Mouse (Mus musculus): ENCODE results near the gene Serpinf2. TPM values are rescaled to one million over a fixed set of nuclear protein-coding genes. Genes with fewer than 3 reads are reported as not detected.
"Not testable (repeated sequence)": the region's sequence is repeated elsewhere in the genome, so short reads cannot be mapped to it uniquely, and the experiment has no call there.

Gene Serpinf2
- polyA plus RNA-seq, 1 experiment from 2014 or later = not detected

- Histone ChIP-seq H3K4me2 (ENCODE audit: low read length) (no peak overlapping the region), H3K9ac (replicated peaks; ENCODE audit: low read length) (no peak overlapping the region), H3K9me3 (ENCODE audit: control insufficient read depth, low read length) (0 out of 2 replicates have a peak, but pooled peaks cover 2% of the 10 kb centered on the region), H3K27me3 (ENCODE audit: control insufficient read depth, insufficient read depth, low read length) (no peaks in the 10 kb centered on the region), H3K27ac (replicated peaks; ENCODE audit: low read depth, low read length) (no peak overlapping the region), H3K4me1 (ENCODE audit: control insufficient read depth, insufficient read depth, low read length) (no peaks in the 10 kb centered on the region), H3K4me3 (replicated peaks; ENCODE audit: low read depth, low read length) (no peak overlapping the region), H3K36me3 (ENCODE audit: control insufficient read depth, insufficient read depth, low read length) (0 out of 2 replicates have a peak, but pooled peaks cover 3% of the 10 kb centered on the region)
- DNase-seq = peak; percentile 84
- ATAC-seq (ENCODE audit: low FRiP score, low TSS enrichment) = peak; percentile 55; the same call in 1 of the 2 replicates
- 60% methylated on average over 5 of the region's 5 CpGs for WGBS
Observed at GRCm38 (mm10) chr11:75402271-75402690, 37.1 kb downstream of the Serpinf2 start.

GRCm38 (mm10) chr11:75400099-75400498 lies 39.3 kb downstream of the Serpinf2 start:
- H3K27ac ChIP-seq (replicated peaks; ENCODE audit: low read depth, low read length) = no peak overlapping the region

GRCm38 (mm10) chr11:75399411-75399841 lies 40.0 kb downstream of the Serpinf2 start:
- H3K9ac ChIP-seq (replicated peaks; ENCODE audit: low read length) = no peak overlapping the region
- WGBS = 87% methylated on average over 11 of the region's 11 CpGs

More at GRCm38 (mm10) chr11:75400099-75400498, 39.3 kb downstream of the Serpinf2 start:
- ATAC-seq (ENCODE audit: low FRiP score, low TSS enrichment) = no peak
- 46% methylated on average over 9 of the region's 9 CpGs for WGBS
- DNase-seq = no peak
- H3K9ac ChIP-seq (replicated peaks; ENCODE audit: low read length) = no peak overlapping the region
- H3K9me3 ChIP-seq (ENCODE audit: control insufficient read depth, low read length) = no peaks in the 10 kb centered on the region
- no peak overlapping the region for H3K4me2 ChIP-seq (ENCODE audit: low read length)
- H3K36me3 ChIP-seq (ENCODE audit: control insufficient read depth, insufficient read depth, low read length) = 0 out of 2 replicates have a peak, but pooled peaks cover 3% of the 10 kb centered on the region
- H3K4me1 ChIP-seq (ENCODE audit: control insufficient read depth, insufficient read depth, low read length) = no peaks in the 10 kb centered on the region
- H3K4me3 ChIP-seq (replicated peaks; ENCODE audit: low read depth, low read length) = no peak overlapping the region
- H3K27me3 ChIP-seq (ENCODE audit: control insufficient read depth, insufficient read depth, low read length) = no peaks in the 10 kb centered on the region

GRCm38 (mm10) chr11:75397452-75397851 lies 41.9 kb downstream of the Serpinf2 start:
- Histone ChIP-seq H3K27me3 (ENCODE audit: control insufficient read depth, insufficient read depth, low read length) (no peaks in the 10 kb centered on the region), H3K4me2 (ENCODE audit: low read length) (no peak overlapping the region), H3K4me3 (replicated peaks; ENCODE audit: low read depth, low read length) (no peak overlapping the region), H3K9me3 (ENCODE audit: control insufficient read depth, low read length) (no peaks in the 10 kb centered on the region), H3K9ac (replicated peaks; ENCODE audit: low read length) (no peak overlapping the region), H3K27ac (replicated peaks; ENCODE audit: low read depth, low read length) (no peak overlapping the region), H3K36me3 (ENCODE audit: control insufficient read depth, insufficient read depth, low read length) (0 out of 2 replicates have a peak, but pooled peaks cover 3% of the 10 kb centered on the region), H3K4me1 (ENCODE audit: control insufficient read depth, insufficient read depth, low read length) (no peaks in the 10 kb centered on the region)
- WGBS = 83% methylated on average over 7 of the region's 7 CpGs
- DNase-seq (no peak), ATAC-seq (ENCODE audit: low FRiP score, low TSS enrichment) (no peak)

More at GRCm38 (mm10) chr11:75399411-75399841, 40.0 kb downstream of the Serpinf2 start:
- H3K27me3 ChIP-seq (ENCODE audit: control insufficient read depth, insufficient read depth, low read length) = no peaks in the 10 kb centered on the region
- no peak overlapping the region for H3K4me3 ChIP-seq (replicated peaks; ENCODE audit: low read depth, low read length)
- no peaks in the 10 kb centered on the region for H3K4me1 ChIP-seq (ENCODE audit: control insufficient read depth, insufficient read depth, low read length)
- H3K36me3 ChIP-seq (ENCODE audit: control insufficient read depth, insufficient read depth, low read length) = 0 out of 2 replicates have a peak, but pooled peaks cover 3% of the 10 kb centered on the region
- no peak overlapping the region for H3K4me2 ChIP-seq (ENCODE audit: low read length)
- no peak overlapping the region for H3K27ac ChIP-seq (replicated peaks; ENCODE audit: low read depth, low read length)
- no peak for ATAC-seq (ENCODE audit: low FRiP score, low TSS enrichment)
- no peaks in the 10 kb centered on the region for H3K9me3 ChIP-seq (ENCODE audit: control insufficient read depth, low read length)
- no peak for DNase-seq

GRCm38 (mm10) chr11:75395611-75396010 lies 43.8 kb downstream of the Serpinf2 start:
- no peak overlapping the region for H3K9ac ChIP-seq (replicated peaks; ENCODE audit: low read length)
- no peaks in the 10 kb centered on the region for H3K27me3 ChIP-seq (ENCODE audit: control insufficient read depth, insufficient read depth, low read length)
- no peak overlapping the region for H3K4me3 ChIP-seq (replicated peaks; ENCODE audit: low read depth, low read length)
- H3K36me3 ChIP-seq (ENCODE audit: control insufficient read depth, insufficient read depth, low read length) = no peaks in the 10 kb centered on the region
- no peaks in the 10 kb centered on the region for H3K4me1 ChIP-seq (ENCODE audit: control insufficient read depth, insufficient read depth, low read length)
- ATAC-seq (ENCODE audit: low FRiP score, low TSS enrichment) (no peak), DNase-seq (no peak)
- H3K9me3 ChIP-seq (ENCODE audit: control insufficient read depth, low read length) = no peaks in the 10 kb centered on the region
- WGBS = 90% methylated on average over 1 of the region's 1 CpGs
- no peak overlapping the region for H3K4me2 ChIP-seq (ENCODE audit: low read length)
- no peak overlapping the region for H3K27ac ChIP-seq (replicated peaks; ENCODE audit: low read depth, low read length)

GRCm38 (mm10) chr11:75383529-75383928 lies 55.9 kb downstream of the Serpinf2 start:
- not testable (repeated sequence) for ATAC-seq (ENCODE audit: low FRiP score, low TSS enrichment); H3K9me3 ChIP-seq (ENCODE audit: control insufficient read depth, low read length); H3K4me3 ChIP-seq (replicated peaks; ENCODE audit: low read depth, low read length); H3K36me3 ChIP-seq (ENCODE audit: control insufficient read depth, insufficient read depth, low read length); H3K27ac ChIP-seq (replicated peaks; ENCODE audit: low read depth, low read length); H3K4me2 ChIP-seq (ENCODE audit: low read length); DNase-seq; H3K9ac ChIP-seq (replicated peaks; ENCODE audit: low read length); H3K27me3 ChIP-seq (ENCODE audit: control insufficient read depth, insufficient read depth, low read length); H3K4me1 ChIP-seq (ENCODE audit: control insufficient read depth, insufficient read depth, low read length)
- WGBS = 55% methylated on average over 3 of the region's 3 CpGs

MicroRNA genes within 50 kb of the gene (microRNA counts, 519-probe panel; counts per million panel counts)
- 6,033 counts per million, percentile 75 among the panel's probes with 10 or more counts for microRNA mmu-miR-22

Small RNA genes within 50 kb of the gene (microRNA-seq; reads per million reads assigned to microRNA genes)
- 5,877 reads per million, percentile 93 among the genes with 10 or more reads in this experiment for gene Mir22

Other genes starting within 250 kb of the Serpinf2 start
- gene Dph1, start 248.3 kb downstream of the Serpinf2 start, polyA plus RNA-seq (2014; fragmentation: Nextera tagmentation; extraction: Ambion mirVana) = 13.7 and 14.8 TPM in 2 replicates
- gene Rtn4rl1, start 245.8 kb downstream of the Serpinf2 start, polyA plus RNA-seq (2014; fragmentation: Nextera tagmentation; extraction: Ambion mirVana) = 16.5 and 17.4 TPM in 2 replicates
- gene Rpa1, start 91.3 kb downstream of the Serpinf2 start, polyA plus RNA-seq (2014; fragmentation: Nextera tagmentation; extraction: Ambion mirVana) = 48.3 and 50.0 TPM in 2 replicates
- gene Smyd4, start 91.2 kb downstream of the Serpinf2 start, polyA plus RNA-seq (2014; fragmentation: Nextera tagmentation; extraction: Ambion mirVana) = 9.5 and 12.0 TPM in 2 replicates
- 2.7 and 38.5 TPM in 2 replicates for gene Serpinf1, start 16.9 kb downstream of the Serpinf2 start, polyA plus RNA-seq (2014; fragmentation: Nextera tagmentation; extraction: Ambion mirVana)
- 5.7 and 7.4 TPM in 2 replicates for gene Wdr81, start 15.1 kb upstream of the Serpinf2 start, polyA plus RNA-seq (2014; fragmentation: Nextera tagmentation; extraction: Ambion mirVana)
- gene Tlcd2, start 22.1 kb upstream of the Serpinf2 start, polyA plus RNA-seq (2014; fragmentation: Nextera tagmentation; extraction: Ambion mirVana) = 1.1 and 2.5 TPM in 2 replicates
- 59.9 and 89.5 TPM in 2 replicates for gene Prpf8, start 47.2 kb upstream of the Serpinf2 start, polyA plus RNA-seq (2014; fragmentation: Nextera tagmentation; extraction: Ambion mirVana)
- 1.0 and 1.6 TPM in 2 replicates for gene Rilp, start 70.5 kb upstream of the Serpinf2 start, polyA plus RNA-seq (2014; fragmentation: Nextera tagmentation; extraction: Ambion mirVana)
- gene Scarf1, start 73.9 kb upstream of the Serpinf2 start, polyA plus RNA-seq (2014; fragmentation: Nextera tagmentation; extraction: Ambion mirVana) = 2.0 and 3.6 TPM in 2 replicates
- 15.7 and 18.3 TPM in 2 replicates for gene Slc43a2, start 92.1 kb upstream of the Serpinf2 start, polyA plus RNA-seq (2014; fragmentation: Nextera tagmentation; extraction: Ambion mirVana)
- 115 and 120 TPM in 2 replicates for gene Pitpna, start 148.5 kb upstream of the Serpinf2 start, polyA plus RNA-seq (2014; fragmentation: Nextera tagmentation; extraction: Ambion mirVana)
- 49.2 and 53.0 TPM in 2 replicates for gene Inpp5k, start 191.4 kb upstream of the Serpinf2 start, polyA plus RNA-seq (2014; fragmentation: Nextera tagmentation; extraction: Ambion mirVana)
- gene Myo1c, start 210.9 kb upstream of the Serpinf2 start, polyA plus RNA-seq (2014; fragmentation: Nextera tagmentation; extraction: Ambion mirVana) = 4.2 and 5.2 TPM in 2 replicates
- gene Crk, start 239.7 kb upstream of the Serpinf2 start, polyA plus RNA-seq (2014; fragmentation: Nextera tagmentation; extraction: Ambion mirVana) = 83.7 and 114 TPM in 2 replicates

Data from midbrain, embryonic 14.5 days (tissue).